Mouse (Mus musculus): ENCODE data around the gene Akap6.

DNA sequence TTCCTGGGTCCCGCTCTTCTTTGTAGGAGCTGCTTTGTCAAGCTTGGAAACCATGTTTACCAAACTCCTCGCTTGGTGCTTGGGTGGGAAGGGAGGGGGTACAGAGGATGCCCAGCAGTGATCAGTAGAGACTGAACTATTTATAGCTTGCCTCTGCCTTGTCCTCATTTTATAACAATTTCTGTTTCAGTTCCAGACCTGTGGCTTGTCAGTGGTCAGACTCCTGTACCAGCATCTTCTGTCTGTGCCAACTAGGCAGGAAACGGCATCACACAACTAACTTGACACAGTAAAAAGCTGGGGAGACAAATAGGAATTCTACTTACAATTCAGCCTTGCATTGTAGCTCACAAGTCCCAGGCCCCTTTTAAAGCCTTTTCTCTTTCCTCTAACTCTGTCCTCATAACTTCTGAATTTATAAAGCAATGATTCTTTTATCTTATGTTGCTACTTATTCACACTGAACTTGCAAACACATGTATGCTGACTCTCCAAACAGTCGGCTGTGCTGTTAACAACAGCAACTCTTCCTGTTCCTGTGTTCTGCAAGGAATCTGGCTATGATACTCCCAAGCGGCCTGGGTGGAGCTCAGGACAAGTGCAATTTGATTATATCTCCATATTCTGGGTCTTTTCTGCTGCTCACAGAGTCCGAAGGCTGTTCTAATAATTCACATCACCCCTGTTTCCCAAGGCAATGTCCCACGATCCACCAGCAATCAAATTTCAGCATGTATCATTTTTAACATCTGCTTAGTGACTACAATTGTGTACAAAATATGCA lies 12.9 kb downstream of the Akap6 start:
- no peak for TF ChIP-seq CTCF (conservative IDR thresholded peaks at IDR 0.05; ENCODE audit: low read length)
- TF ChIP-seq NANOG (IDR thresholded peaks at IDR 0.05; ENCODE audit: borderline replicate concordance, low read length): no peak

Data from E14TG2a.4 (cell line).